Mouse (Mus musculus) ES-Bruce4 (cell line): ENCODE results near the gene Eif4ebp2.

Source experiments
- CTCF ChIP-seq: IDR thresholded peaks from one replicate; pipeline ENCODE4 v1.8.1; 2011; ENCODE audit warnings: low read depth, low read length
- EP300 ChIP-seq: IDR thresholded peaks from 2 replicates; pipeline ENCODE4 v1.6.1; 2011; ENCODE audit warnings: low read depth, low read length; ENCODE audit not compliant: insufficient read depth
- POLR2A ChIP-seq: IDR thresholded peaks from one replicate; pipeline ENCODE4 v1.8.1; 2011; ENCODE audit warnings: low read length; ENCODE audit not compliant: insufficient read depth

- TF ChIP-seq POLR2A, result no peak
- TF ChIP-seq CTCF, result no peak
- no peak for TF ChIP-seq EP300
Observed at GRCm38 (mm10) chr10:61480488-61480887, 28.0 kb upstream of the Eif4ebp2 start.
